Mouse (Mus musculus) ovary, postnatal 36 days (tissue): Measurements from ENCODE around the gene Gm14214.

ENCODE experiments used
- DNase-seq: peaks from one replicate; pipeline ENCODE4 v3.0.0; 2022; ENCODE audit warnings: low spot score, mixed read lengths

The Gm14214 gene

DNA sequence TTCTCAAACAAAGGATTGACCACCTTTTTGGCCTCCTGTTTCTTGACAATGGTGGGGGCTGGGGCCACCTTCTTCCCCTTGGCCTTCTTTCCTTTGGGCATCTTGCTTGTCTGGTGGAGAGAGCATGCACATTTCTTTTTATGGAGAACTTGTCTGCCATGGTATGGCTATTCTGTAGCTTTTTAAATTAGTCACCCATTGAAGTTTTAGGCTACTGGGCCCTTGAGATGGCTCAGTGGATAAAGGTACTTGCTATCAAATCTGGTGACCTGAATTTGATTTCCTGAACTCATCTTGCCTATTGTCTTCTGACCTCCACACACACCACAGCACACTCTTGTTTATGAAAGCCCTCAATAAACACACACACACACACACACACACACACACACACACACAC is at the start of gene Gm14214:
TSS of gene Gm14214 (minus strand) at position 101 of the 400 bp plus-strand sequence.
- no peak for DNase-seq

DNA sequence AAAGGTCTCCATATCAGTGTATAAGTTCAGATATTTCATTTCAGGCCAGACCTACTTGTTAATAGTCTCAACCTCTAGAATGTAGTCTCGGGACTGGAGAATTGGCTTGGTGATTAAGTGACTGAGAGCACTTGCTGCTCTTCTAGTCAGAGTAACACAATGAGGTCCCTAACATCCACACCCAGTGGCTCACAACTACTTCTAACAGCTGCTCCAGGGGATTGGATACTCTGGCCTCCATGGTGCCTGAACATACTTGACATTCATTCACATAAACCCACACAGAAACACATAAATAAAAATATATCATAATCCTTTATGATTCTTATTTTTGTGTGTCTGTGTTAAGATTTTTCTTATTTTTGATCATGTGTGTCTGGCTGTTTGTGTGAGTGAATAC is 48.8 kb upstream of the Gm14214 start:
- DNase-seq = no peak

DNA sequence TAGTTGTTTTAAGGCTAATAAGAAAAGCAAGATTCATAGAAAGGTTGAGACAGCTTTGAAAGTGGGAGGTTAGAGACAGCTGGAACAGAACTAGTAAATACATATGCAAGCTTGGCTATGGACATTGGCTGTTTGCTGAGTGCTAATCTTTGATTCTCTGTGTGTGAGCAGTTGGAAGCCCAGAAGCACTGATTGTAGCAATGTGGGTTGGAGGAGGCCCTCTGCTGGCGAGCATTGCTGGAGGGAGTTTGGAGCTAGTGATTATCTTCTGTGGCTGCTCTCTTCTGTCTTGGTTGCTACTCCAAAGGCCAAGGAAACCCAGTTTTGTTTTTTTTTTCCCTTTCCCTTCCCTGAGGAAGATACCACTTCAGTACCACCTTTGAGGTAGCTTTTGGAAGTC is 48.0 kb upstream of the Gm14214 start:
- DNase-seq = peak; percentile 45

- no peak for DNase-seq
Measured at GRCm38 (mm10) chr2:154817089-154817488, 47.3 kb upstream of the Gm14214 start.

- no peak for DNase-seq
Measured at GRCm38 (mm10) chr2:154813426-154813825, 43.6 kb upstream of the Gm14214 start.

- DNase-seq = no peak
Measured at GRCm38 (mm10) chr2:154810821-154811220, 41.0 kb upstream of the Gm14214 start.

GRCm38 (mm10) chr2:154809107-154809762 is 39.4 kb upstream of the Gm14214 start:
- DNase-seq = no peak

DNA sequence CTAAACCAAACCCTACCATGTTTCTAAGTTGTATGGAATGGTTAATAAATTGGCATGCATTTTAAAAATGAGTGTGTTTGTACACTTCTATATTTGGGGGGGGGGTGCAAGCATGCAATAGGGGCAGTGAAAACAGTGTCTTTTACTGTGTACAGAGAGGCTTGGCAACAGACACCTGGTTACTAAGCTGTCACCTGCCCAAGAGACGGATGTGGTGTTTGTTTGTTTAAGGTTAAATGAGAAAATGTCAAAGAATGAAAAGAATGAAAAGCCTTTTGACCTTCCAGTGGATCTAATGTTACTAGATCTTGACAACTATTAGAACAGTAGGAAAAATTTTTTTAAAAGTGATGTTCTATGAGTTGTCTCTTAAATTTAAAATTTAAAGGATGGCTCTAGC is 37.9 kb upstream of the Gm14214 start:
- no peak for DNase-seq

DNA sequence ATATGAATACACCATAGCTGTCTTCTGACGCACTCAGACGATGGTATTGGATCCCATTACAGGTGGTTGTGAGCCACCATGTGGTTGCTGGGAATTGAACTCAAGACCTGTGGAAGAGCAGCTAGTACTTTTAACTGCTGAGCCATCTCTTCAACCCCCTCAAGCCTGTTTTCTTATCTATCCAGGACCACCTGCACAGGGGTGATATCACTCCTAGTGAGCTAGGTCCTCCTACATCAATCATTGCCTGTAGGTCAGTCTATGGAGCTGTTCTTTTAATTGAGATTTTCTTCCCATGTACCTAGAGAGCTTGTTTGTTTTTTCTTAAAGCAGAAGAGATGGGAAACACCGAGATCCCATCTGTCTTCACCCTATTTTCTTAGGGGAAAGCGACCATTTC is 34.0 kb upstream of the Gm14214 start:
- DNase-seq = no peak

DNA sequence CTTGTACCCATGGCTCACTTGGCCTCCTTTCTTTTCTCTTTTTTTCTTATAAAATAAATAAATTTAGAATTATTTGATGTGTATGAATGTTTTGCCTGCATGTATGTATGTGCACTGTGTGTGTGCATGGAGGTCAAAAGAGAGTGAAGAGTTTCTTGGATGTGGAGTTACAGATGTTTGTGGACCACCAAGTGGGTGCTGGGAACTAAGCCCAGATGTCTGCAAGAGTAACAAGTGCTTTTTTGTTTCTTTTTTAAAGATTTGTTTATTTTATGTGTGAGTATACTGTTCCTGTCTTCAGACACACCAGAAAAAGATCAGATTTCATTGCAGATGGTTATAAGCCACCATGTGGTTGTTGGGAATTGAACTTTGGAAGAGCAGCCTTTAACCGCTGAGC is 33.5 kb upstream of the Gm14214 start:
- no peak for DNase-seq

- DNase-seq = peak; percentile 84
Measured at GRCm38 (mm10) chr2:154791661-154792642, 22.1 kb upstream of the Gm14214 start.

GRCm38 (mm10) chr2:154790656-154791483 is 21.0 kb upstream of the Gm14214 start, which contains the start of the genes Raly and a:
Gene Raly (plus strand): TSS chr2:154791096.
Gene a (plus strand): TSS chr2:154791402.
- peak; percentile 98 for DNase-seq

DNA sequence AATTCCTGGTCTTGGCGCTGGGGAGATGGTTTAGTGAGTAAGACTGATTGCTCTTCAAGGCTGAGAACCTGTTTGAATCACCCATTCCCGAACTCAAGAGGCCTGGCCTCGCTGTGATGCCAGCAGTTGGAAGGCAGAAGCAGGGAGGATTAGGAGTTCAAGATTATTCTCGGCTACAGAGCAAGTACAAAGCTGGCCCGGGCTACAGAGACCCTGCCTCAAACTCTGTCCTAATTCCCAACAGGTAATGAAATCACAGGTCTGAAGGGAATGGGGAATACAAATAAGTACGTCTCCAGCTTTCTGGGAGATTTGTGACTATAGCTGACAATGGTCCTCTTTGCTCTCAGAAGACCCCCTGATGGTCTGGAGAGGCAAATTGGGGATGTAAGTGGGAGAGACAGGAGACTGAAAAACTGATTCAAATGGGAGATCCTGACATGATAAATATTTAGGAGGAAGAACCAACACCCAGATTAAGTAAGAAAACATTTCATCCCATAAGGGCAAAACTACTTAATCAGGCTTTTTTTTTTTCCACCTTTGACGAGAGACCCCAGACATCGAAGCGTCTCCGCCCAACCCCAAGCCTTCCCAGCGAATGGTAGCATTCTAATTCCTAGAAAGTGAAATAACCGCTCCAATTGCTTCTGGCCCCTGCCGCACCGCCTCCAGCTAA is 20.3 kb upstream of the Gm14214 start:
- no peak for DNase-seq

DNA sequence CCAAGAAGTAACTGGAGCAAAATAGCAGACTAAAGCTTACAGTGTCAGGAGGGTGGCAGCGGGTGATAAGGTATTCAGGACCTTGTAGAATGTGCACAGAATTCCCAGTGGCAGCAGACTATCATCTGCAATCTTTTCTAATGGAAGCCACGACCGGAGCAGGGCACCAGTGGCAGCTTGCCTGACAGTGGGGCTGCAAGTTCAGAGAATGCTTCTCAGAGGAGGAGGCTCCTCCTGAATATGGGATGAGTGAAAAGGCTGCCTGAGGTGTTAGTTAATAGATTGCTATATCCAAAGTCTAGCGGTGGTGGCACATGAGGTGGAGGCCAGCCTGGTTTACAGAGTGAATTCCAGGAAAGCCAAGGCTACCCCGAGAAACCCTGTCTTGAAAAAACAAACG is 19.6 kb upstream of the Gm14214 start:
- no peak for DNase-seq

- no peak for DNase-seq
Measured at GRCm38 (mm10) chr2:154786776-154787175, 16.9 kb upstream of the Gm14214 start.

DNA sequence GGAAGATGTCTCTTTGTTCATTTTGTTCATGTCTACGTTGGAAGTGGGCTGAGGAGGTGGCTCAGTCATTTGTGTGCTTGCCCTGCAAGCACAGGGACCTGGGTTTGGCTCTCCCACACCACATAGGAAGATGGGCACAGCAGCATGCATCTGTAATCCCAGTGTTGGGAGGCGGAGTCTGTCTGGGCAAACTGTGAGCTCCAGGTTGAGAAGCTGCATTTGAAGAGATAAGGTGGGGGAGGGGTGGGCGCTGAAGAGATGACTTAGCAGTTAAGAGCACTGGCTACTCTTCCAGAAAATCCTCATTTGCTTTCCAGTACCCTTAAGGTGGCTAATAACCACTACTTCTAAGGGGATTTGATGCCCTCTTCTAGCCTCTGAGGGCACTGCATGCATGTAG is 16.4 kb upstream of the Gm14214 start:
- no peak for DNase-seq

- no peak for DNase-seq
Measured at GRCm38 (mm10) chr2:154785284-154785683, 15.5 kb upstream of the Gm14214 start.

DNA sequence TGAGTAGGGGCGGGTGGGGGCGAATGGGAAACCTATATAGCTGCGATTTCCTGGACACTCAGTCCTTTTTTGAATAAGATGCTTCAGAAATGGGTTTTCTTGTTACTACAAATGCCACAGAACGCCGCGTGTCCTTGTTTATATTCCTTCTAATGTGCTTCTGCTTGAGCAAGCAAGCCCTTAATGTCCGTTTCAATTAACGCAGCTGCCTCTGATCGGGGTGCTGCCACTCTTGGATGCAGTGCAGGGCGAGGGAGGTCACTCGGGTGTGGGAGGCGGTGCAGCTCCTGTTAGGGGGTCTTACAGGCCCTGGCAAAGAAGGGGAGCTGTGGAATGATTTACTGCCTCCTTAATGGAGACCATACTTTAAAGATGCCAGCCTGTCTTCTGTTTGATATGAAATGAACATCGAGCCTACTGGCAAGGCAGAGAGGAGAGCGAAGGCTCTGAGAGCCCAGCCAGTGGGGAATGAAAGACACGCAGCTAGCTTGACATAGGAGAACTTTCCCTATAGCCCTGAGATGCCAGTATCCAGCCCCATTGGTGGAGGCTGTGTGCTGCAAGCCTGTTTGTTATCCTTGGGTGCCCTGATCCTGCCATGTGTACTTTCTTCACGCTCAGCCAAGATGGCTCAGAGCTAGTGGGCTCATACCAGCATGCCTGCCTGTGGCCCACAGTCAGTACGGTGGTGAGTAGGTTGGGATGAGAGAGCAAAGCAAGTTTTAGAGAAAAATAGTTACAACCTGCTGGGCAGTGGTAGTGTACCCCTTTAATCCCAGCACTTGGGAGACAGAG is 13.2 kb upstream of the Gm14214 start:
- DNase-seq = no peak

DNA sequence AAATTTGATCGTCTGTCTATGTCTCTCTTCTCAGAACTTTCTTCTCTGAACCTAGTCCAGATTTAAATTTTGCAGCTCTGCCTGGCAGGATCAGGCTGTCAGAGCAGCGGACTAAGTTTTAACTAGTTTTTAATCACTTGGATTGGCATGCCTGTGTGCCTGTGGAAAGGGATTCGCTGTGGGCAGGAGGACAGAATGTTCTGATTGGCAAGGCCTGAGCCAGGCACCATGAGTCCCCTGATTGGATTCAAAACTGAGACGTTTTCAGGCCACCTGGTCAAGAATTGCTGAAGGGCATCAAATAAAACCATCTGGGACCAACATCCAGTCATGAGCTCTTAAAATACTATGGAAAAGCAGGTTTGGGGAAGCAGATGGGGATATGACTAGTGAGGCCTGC is 12.5 kb upstream of the Gm14214 start:
- no peak for DNase-seq

DNA sequence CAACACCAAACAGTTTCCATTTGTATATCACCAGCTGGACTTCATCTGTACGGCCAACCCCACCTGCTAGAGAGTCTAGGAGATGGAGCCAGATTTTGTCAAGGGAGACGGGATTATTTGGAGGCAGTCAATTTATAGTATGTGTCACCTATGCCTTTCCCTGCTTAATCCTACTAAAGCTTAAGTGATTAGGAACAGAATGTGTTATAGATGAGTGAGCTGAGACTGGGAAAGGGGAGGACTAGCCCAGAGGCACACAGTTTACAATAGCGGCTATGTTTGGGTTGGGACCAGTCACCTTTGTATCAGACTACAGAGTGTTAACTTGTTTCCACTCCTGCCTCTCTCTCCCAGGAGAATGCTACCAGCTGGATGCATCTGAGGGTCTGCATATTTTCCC is 9.8 kb upstream of the Gm14214 start:
- DNase-seq = no peak

- DNase-seq = peak; percentile 54
Measured at GRCm38 (mm10) chr2:154776496-154776895, 6.7 kb upstream of the Gm14214 start.
